Mouse (Mus musculus) heart, postnatal 25 days (tissue): ENCODE data around the gene Bcan. TPM values are rescaled to one million over a fixed set of nuclear protein-coding genes. Genes with fewer than 3 reads are reported as not detected.

Experiments used
- DNase-seq: peaks from one replicate; pipeline ENCODE4 v3.0.0; 2022; ENCODE audit warnings: low spot score
- intact Hi-C: fragments of 180-260 bp; cut with DNase I; formaldehyde crosslinking; loops from one replicate; pipeline ENCODE4 v1.15.1; 2025
- total RNA-seq, 2 experiments: library from RNA; stranded (reverse); gene quantifications; 2 replicates each; pipeline ENCODE4 v1.2.3; 2021

Bcan gene
- total RNA-seq, 2 experiments from 2014 or later, result 0.14 to 0.26 TPM

GRCm38 (mm10) chr3:87948378-87949265 is 51.4 kb downstream of the Bcan start, which contains the start of gene Crabp2:
Gene Crabp2 (plus strand): TSS chr3:87948666.
- intact Hi-C loops, result no loop called here
- no peak for DNase-seq

- intact Hi-C loops, result no loop called here
- DNase-seq, result no peak
Observed at GRCm38 (mm10) chr3:87947811-87948199, 52.2 kb downstream of the Bcan start.

- intact Hi-C loops, result no loop called here
Observed at GRCm38 (mm10) chr3:87947056-87947810, 52.8 kb downstream of the Bcan start.

GRCm38 (mm10) chr3:87946541-87946860 is 53.5 kb downstream of the Bcan start:
- DNase-seq, result no peak
- intact Hi-C loops, result no loop called here

More at GRCm38 (mm10) chr3:87947056-87947810, 52.8 kb downstream of the Bcan start:
- DNase-seq, result no peak

GRCm38 (mm10) chr3:87945781-87946540 is 54.1 kb downstream of the Bcan start:
- intact Hi-C loops, result no loop called here
- no peak for DNase-seq

- intact Hi-C loops, result no loop called here
- DNase-seq, result peak; percentile 36
Observed at GRCm38 (mm10) chr3:87944838-87945600, 55.0 kb downstream of the Bcan start.

GRCm38 (mm10) chr3:87943586-87943985 is 56.4 kb downstream of the Bcan start:
- intact Hi-C loops, result no loop called here
- DNase-seq, result no peak

GRCm38 (mm10) chr3:87942471-87942870 is 57.6 kb downstream of the Bcan start:
- DNase-seq, result no peak
- intact Hi-C loops, result no loop called here

- intact Hi-C loops, result no loop called here
- no peak for DNase-seq
Observed at GRCm38 (mm10) chr3:87940611-87941010, 59.4 kb downstream of the Bcan start.

Other genes starting within 250 kb of the Bcan start
- under 1 TPM; 0.17 to 0.18 TPM for gene Ntrk1, start 205.1 kb downstream of the Bcan start, total RNA-seq
- under 1 TPM in 1 of 2 experiments, not detected in 1; 0.08 TPM for gene Insrr, start 203.3 kb downstream of the Bcan start, total RNA-seq
- 10 to 100 TPM; 17.9 to 21.7 TPM for gene Pear1, start 175.9 kb downstream of the Bcan start, total RNA-seq
- gene Sh2d2a, start 153.5 kb downstream of the Bcan start, total RNA-seq, result under 1 TPM in 1 of 2 experiments, not detected in 1; 0.08 TPM
- gene Prcc, start 114.6 kb downstream of the Bcan start, total RNA-seq, result 10 to 100 TPM; 48.3 to 50.7 TPM
- 100 to 1,000 TPM; 108 to 112 TPM for gene Hdgf, start 93.9 kb downstream of the Bcan start, total RNA-seq
- gene Mrpl24, start 80.7 kb downstream of the Bcan start, total RNA-seq, result 10 to 100 TPM; 68.3 to 70.1 TPM
- gene Isg20l2, start 69.9 kb downstream of the Bcan start, total RNA-seq, result 10 to 100 TPM; 12.1 to 12.4 TPM
- 1 to 10 TPM; 6.0 to 6.1 TPM for gene Rrnad1, start 69.5 kb downstream of the Bcan start, total RNA-seq
- not detected for gene Crabp2, start 51.6 kb downstream of the Bcan start, total RNA-seq
- 10 to 100 TPM; 20.9 to 25.1 TPM for gene Nes, start 29.2 kb downstream of the Bcan start, total RNA-seq
- gene Hapln2, start 27.4 kb upstream of the Bcan start, total RNA-seq, result not detected
- gene Gpatch4, start 42.9 kb upstream of the Bcan start, total RNA-seq, result 10 to 100 TPM in 1 of 2 experiments, 1 to 10 TPM in 1; 7.8 to 10.2 TPM
- gene Naxe, start 58.3 kb upstream of the Bcan start, total RNA-seq, result 10 to 100 TPM; 64.1 to 71.5 TPM
- not detected for gene Ttc24, start 78.1 kb upstream of the Bcan start, total RNA-seq
- 1 to 10 TPM in 1 of 2 experiments, under 1 TPM in 1; 0.75 to 1.0 TPM for gene Iqgap3, start 81.7 kb upstream of the Bcan start, total RNA-seq
- gene Mef2d, start 142.1 kb upstream of the Bcan start, total RNA-seq, result 100 to 1,000 TPM; 111 to 122 TPM